Mouse (Mus musculus) embryonic fibroblast, embryonic 13.5 days (primary cell): ENCODE measurements at regions not wholly inside any gene's neighbourhood (a gene's known extent, or its start where the extent isn't known, plus 50 kb on each side); places are given as distances from the start of the nearest gene placed in this dataset.

Source experiments
- CTCF ChIP-seq: IDR thresholded peaks from 2 replicates; pipeline ENCODE4 v1.5.1; 2011; ENCODE audit warnings: mild to moderate bottlenecking, control low read depth, low read length, moderate library complexity, borderline replicate concordance; ENCODE audit not compliant: insufficient read depth
- POLR2A ChIP-seq: IDR thresholded peaks from 2 replicates; pipeline ENCODE4 v1.6.1; 2011; ENCODE audit warnings: low read depth, mild to moderate bottlenecking, control low read depth, low read length, moderate library complexity

DNA sequence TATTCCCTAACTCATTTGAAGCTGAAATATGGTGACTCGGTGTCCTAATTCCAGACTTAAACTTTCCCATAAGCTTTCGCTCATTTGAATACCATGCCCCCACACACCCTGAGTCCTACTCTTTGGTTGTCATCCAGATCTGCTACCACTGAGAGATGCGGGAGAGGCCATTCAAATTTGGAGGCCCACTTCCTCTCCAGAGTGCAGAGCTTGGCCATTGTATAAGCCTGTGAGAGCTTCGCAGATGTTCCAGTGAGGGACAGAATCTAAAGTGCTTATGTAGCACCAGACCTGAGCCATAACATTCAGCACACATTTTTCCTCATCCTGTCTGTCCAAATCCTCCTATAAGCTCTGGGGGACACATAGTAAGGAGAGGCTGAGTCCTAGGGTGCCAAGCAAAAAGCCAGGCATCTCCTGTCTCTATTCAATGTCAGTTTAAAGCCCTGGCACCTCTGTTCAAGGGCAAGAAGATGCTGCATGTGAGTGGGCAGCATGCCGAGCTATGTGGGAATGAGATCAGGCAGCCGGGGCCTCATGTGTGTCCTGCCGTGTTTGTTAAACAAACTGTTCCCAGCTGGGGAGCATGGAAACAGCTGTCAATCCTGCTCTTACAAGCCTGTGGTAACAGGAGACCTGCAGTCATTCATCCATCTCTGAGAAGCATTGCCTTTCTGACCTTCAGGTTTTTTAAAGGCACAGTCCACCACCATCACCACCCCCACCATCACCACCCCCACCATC lies 113.9 kb downstream of the Tex36 start:
- TF ChIP-seq CTCF: no peak
- TF ChIP-seq POLR2A: no peak
